Mouse (Mus musculus): Measurements from ENCODE around the gene Apol10a. TPM values are rescaled to one million over a fixed set of nuclear protein-coding genes. Genes with fewer than 3 reads are reported as not detected.
"Not testable (repeated sequence)": the region's sequence is repeated elsewhere in the genome, so short reads cannot be mapped to it uniquely, and the experiment has no call there.

The Apol10a gene
- polyA plus RNA-seq, 1 experiment from 2014 or later, result not detected

DNA sequence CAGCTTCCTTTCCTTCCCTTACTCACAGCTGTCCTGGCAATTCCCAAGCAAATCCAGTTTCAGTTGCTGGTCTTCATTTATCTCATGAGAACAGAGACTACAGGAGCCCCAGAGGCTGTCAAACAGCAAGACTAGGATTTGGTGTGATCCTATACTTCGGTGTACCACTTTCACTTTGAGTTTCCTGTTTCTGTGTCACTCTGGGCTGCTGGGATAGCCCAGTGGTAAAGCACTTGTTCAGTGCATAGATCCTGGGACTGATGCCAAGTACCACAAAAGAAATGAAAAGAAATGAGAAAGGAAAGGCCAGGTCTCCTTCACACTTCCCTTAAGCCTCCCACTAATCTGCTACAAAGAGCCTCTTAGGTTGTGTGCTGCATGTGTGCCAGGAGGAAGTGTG, 17.8 kb downstream of the Apol10a start:
- not testable (repeated sequence) for H3K4me2 ChIP-seq (replicated peaks; ENCODE audit: low read depth, low read length); H3K36me3 ChIP-seq (ENCODE audit: insufficient read depth, low read length); ATAC-seq (ENCODE audit: low FRiP score, low TSS enrichment); H3K4me3 ChIP-seq (ENCODE audit: low read length); H3K9me3 ChIP-seq (ENCODE audit: low read length); H3K9ac ChIP-seq (replicated peaks; ENCODE audit: low read length); H3K27ac ChIP-seq (ENCODE audit: low read length); H3K27me3 ChIP-seq (ENCODE audit: insufficient read depth, low read length); H3K4me1 ChIP-seq (ENCODE audit: insufficient read depth, low read length)
- 61% methylated on average over 1 of the region's 1 CpGs for WGBS

DNA sequence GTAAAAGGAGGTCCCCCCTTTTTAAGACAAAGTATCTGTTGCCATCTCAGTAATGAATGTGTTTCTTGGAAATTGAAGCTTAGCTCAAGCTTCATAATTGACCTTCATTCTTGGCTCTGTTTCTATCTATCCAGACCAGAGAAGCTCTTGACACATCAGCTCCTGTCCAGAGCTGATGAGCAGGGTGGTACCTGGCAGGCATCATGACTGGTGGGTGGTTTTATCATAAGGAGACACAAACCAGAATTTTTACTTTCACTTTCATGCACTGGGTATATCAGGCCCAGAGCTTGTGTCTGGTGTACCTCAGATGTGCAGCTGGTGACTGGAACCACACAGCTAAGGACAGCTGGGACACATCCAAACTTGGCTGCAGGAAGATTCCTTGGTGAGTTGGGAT, 31.1 kb downstream of the Apol10a start, which contains the start of gene Apol11a:
Gene Apol11a, plus strand, starts transcription at position 306 of the 400 bp plus-strand sequence.
- not testable (repeated sequence) for H3K36me3 ChIP-seq (ENCODE audit: insufficient read depth, low read length); H3K27ac ChIP-seq (ENCODE audit: low read length); H3K9ac ChIP-seq (replicated peaks; ENCODE audit: low read length); ATAC-seq (ENCODE audit: low FRiP score, low TSS enrichment); H3K4me2 ChIP-seq (replicated peaks; ENCODE audit: low read depth, low read length); H3K4me3 ChIP-seq (ENCODE audit: low read length); H3K4me1 ChIP-seq (ENCODE audit: insufficient read depth, low read length); H3K27me3 ChIP-seq (ENCODE audit: insufficient read depth, low read length); H3K9me3 ChIP-seq (ENCODE audit: low read length)

DNA sequence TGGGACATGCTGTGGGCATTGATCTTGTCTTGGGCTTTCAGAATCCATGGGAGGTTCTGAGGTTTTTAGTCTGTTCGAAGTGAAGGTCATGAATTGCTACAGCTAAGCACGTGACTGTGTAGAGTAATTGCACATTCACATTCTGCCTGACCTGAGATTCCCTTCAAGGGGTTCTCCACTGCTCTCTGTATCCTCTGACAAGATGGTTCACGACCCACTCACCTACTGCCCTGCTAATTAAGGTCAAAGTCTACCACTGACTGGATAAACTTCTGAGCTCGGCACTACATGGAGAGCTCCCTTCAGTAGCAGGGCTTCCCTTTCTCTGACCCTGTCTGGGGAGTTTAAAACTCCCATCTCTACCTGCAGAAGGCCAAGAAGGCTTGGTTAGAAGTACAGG, 43.7 kb downstream of the Apol10a start:
- H3K27ac ChIP-seq (ENCODE audit: low read length); H3K4me2 ChIP-seq (replicated peaks; ENCODE audit: low read depth, low read length); H3K9ac ChIP-seq (replicated peaks; ENCODE audit: low read length); H3K4me1 ChIP-seq (ENCODE audit: insufficient read depth, low read length); H3K9me3 ChIP-seq (ENCODE audit: low read length); H3K27me3 ChIP-seq (ENCODE audit: insufficient read depth, low read length); ATAC-seq (ENCODE audit: low FRiP score, low TSS enrichment); H3K4me3 ChIP-seq (ENCODE audit: low read length); H3K36me3 ChIP-seq (ENCODE audit: insufficient read depth, low read length): not testable (repeated sequence)
- 56% methylated on average over 4 of the region's 4 CpGs for WGBS

DNA sequence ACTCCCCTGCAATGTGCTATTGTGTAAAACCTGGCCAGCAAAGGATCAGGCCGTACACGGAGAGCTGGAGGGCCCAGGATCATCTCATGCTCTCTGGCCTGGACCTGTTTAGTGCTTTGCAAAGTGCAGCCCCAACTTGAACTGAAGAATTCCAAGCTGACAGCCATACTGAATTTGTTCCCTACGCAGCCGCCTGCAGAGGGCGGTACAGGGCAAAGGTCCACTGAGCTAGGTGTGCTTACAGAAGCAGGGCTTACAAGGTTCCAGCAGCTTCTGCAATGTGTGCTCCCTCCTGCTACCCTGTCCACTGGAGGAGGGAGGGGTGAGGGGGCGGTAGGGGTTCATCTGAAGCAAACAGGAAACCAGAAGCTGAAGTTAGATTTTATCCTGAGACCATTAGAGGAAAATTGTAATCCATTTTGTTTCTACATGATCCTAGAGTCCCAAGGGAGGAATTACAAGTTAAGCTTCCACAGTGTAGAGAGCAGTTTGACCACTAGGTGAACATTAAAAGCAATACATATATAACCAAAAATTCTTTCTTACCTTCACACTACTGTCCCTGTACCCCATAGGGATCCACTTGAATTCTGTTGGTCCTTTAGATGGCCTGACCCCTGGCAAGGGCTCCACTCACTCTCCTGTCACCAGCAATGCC, 46.5 kb downstream of the Apol10a start:
- H3K9me3 ChIP-seq (ENCODE audit: low read length); H3K4me3 ChIP-seq (ENCODE audit: low read length); ATAC-seq (ENCODE audit: low FRiP score, low TSS enrichment); H3K27ac ChIP-seq (ENCODE audit: low read length); H3K36me3 ChIP-seq (ENCODE audit: insufficient read depth, low read length); H3K4me2 ChIP-seq (replicated peaks; ENCODE audit: low read depth, low read length); H3K4me1 ChIP-seq (ENCODE audit: insufficient read depth, low read length); H3K9ac ChIP-seq (replicated peaks; ENCODE audit: low read length); H3K27me3 ChIP-seq (ENCODE audit: insufficient read depth, low read length): not testable (repeated sequence)
- WGBS, result 11% methylated on average over 6 of the region's 6 CpGs

DNA sequence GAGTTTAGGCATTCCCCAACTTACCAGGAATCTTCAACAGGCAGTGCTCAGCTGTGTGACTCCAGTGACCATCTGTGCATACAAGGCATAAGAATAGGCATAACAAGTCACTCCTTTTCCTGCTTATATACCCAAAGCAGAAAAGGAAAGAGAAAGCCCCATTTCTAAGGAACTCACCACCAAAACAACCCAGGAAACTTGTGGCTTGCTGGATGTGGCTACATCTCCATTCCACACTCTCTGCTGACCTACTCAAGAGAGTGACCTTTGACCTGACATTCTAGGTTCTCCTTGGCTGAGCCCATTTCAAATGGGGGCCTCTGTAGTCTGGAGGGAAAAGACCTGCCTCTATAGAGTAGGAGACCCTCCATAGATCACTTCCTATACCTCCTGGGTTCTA, 56.4 kb downstream of the Apol10a start, which contains the start of gene Apol7c:
Gene Apol7c, minus strand, starts transcription at position 101 of the 400 bp plus-strand sequence.
- Histone ChIP-seq H3K4me3 (ENCODE audit: low read length) (no peak within 1 kb of the TSS), H3K4me1 (ENCODE audit: insufficient read depth, low read length) (no peaks in the 10 kb centered on the region), H3K9ac (replicated peaks; ENCODE audit: low read length) (no peak within 1 kb of the TSS), H3K36me3 (ENCODE audit: insufficient read depth, low read length) (no peaks in the 10 kb centered on the region), H3K9me3 (ENCODE audit: low read length) (no peaks in the 10 kb centered on the region), H3K4me2 (replicated peaks; ENCODE audit: low read depth, low read length) (no peak within 1 kb of the TSS), H3K27ac (ENCODE audit: low read length) (no peak within 1 kb of the TSS), H3K27me3 (ENCODE audit: insufficient read depth, low read length) (no peaks in the 10 kb centered on the region)
- ATAC-seq (ENCODE audit: low FRiP score, low TSS enrichment), result no peak

DNA sequence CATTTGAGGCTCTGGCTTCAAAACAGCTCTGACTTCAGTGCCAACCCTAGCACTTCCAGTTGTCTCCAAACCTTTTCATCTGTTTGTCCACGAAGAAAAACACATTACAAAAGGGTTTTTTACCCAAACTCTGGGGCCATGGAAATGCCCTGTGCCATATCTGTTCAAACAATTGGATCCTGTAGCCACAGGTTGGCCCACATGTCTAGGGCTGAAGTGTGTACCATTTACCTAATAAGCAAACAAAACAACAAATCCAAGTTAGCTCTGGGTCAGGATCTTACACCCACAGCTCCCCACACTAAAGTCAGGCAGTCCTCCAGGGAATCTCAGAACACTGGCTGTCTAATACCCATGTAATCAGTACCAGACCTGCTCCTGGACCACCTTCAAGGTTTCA, 62.4 kb downstream of the Apol10a start:
- ATAC-seq (ENCODE audit: low FRiP score, low TSS enrichment); H3K4me2 ChIP-seq (replicated peaks; ENCODE audit: low read depth, low read length); H3K4me1 ChIP-seq (ENCODE audit: insufficient read depth, low read length); H3K27ac ChIP-seq (ENCODE audit: low read length); H3K4me3 ChIP-seq (ENCODE audit: low read length); H3K27me3 ChIP-seq (ENCODE audit: insufficient read depth, low read length); H3K9me3 ChIP-seq (ENCODE audit: low read length); H3K9ac ChIP-seq (replicated peaks; ENCODE audit: low read length); H3K36me3 ChIP-seq (ENCODE audit: insufficient read depth, low read length): not testable (repeated sequence)
- WGBS, result 30% methylated on average over 1 of the region's 1 CpGs

Other genes starting within 250 kb of the Apol10a start
- gene Rbfox2, start 170.0 kb upstream of the Apol10a start, polyA plus RNA-seq (2015; fragmentation: Nextera tagmentation; extraction: Ambion mirVana), result 49.1 and 50.2 TPM in 2 replicates
- 0.19 TPM in 1 of 2 replicates, not detected in the other for gene Apol7a, start 77.9 kb upstream of the Apol10a start, polyA plus RNA-seq (2015; fragmentation: Nextera tagmentation; extraction: Ambion mirVana)
- gene Apol9a, start 65.9 kb upstream of the Apol10a start, polyA plus RNA-seq (2015; fragmentation: Nextera tagmentation; extraction: Ambion mirVana), result not detected in 2 replicates
- gene Apol7b, start 29.6 kb upstream of the Apol10a start, polyA plus RNA-seq (2015; fragmentation: Nextera tagmentation; extraction: Ambion mirVana), result 0.12 TPM in 1 of 2 replicates, not detected in the other
- gene Apol11a, start 31.2 kb downstream of the Apol10a start, polyA plus RNA-seq (2015; fragmentation: Nextera tagmentation; extraction: Ambion mirVana), result not detected in 2 replicates
- not detected in 2 replicates for gene Apol7c, start 56.3 kb downstream of the Apol10a start, polyA plus RNA-seq (2015; fragmentation: Nextera tagmentation; extraction: Ambion mirVana)
- not detected in 2 replicates for gene 1700025B11Rik, start 84.8 kb downstream of the Apol10a start, polyA plus RNA-seq (2015; fragmentation: Nextera tagmentation; extraction: Ambion mirVana)
- 0.19 and 0.22 TPM in 2 replicates for gene Apol10b, start 119.1 kb downstream of the Apol10a start, polyA plus RNA-seq (2015; fragmentation: Nextera tagmentation; extraction: Ambion mirVana)
- not detected in 2 replicates for gene Gm36245, start 122.2 kb downstream of the Apol10a start, polyA plus RNA-seq (2015; fragmentation: Nextera tagmentation; extraction: Ambion mirVana)
- gene Apol11b, start 166.2 kb downstream of the Apol10a start, polyA plus RNA-seq (2015; fragmentation: Nextera tagmentation; extraction: Ambion mirVana), result 0.07 TPM in 1 of 2 replicates, not detected in the other
- not detected in 2 replicates for gene Apol7e, start 221.8 kb downstream of the Apol10a start, polyA plus RNA-seq (2015; fragmentation: Nextera tagmentation; extraction: Ambion mirVana)